Mouse (Mus musculus): ENCODE data around the gene Tulp1.

- TF ChIP-seq CTCF (IDR thresholded peaks at IDR 0.05) (no peak), POLR2A (IDR thresholded peaks at IDR 0.05; ENCODE audit: insufficient read depth, low read depth, low read length) (no peak), EP300 (IDR thresholded peaks at IDR 0.05; ENCODE audit: insufficient read depth, low read depth, low read length) (no peak)
These were observed 45.7 kb upstream of the Tulp1 start for GRCm38 (mm10) chr17:28410731-28411130.

All from heart, adult 2 months (tissue).